Mouse (Mus musculus): ENCODE data around the gene Abcb4.
A peak's percentile ranks its signal among the peaks of the same experiment; 100 is the strongest.
"Not testable (repeated sequence)": the region's sequence is repeated elsewhere in the genome, so short reads cannot be mapped to it uniquely, and the experiment has no call there.

Abcb4 gene

GRCm38 (mm10) chr5:8911567-8912198, 18.2 kb downstream of the Abcb4 start:
- no peak for DNase-seq

GRCm38 (mm10) chr5:8916400-8916799, 22.9 kb downstream of the Abcb4 start:
- no peak for DNase-seq

- DNase-seq = no peak
These were observed 23.6 kb downstream of the Abcb4 start for GRCm38 (mm10) chr5:8917069-8917468.

GRCm38 (mm10) chr5:8928440-8928839, 34.9 kb downstream of the Abcb4 start:
- no peak for DNase-seq

GRCm38 (mm10) chr5:8937965-8938364, 44.4 kb downstream of the Abcb4 start:
- DNase-seq = no peak

- not testable (repeated sequence) for DNase-seq
These were observed 47.7 kb downstream of the Abcb4 start for GRCm38 (mm10) chr5:8941266-8941665.

- no peak for DNase-seq
These were observed 50.3 kb downstream of the Abcb4 start for GRCm38 (mm10) chr5:8943836-8944235.

GRCm38 (mm10) chr5:8947423-8948110, 54.0 kb downstream of the Abcb4 start:
- no peak for DNase-seq

- no peak for DNase-seq
These were observed 60.1 kb downstream of the Abcb4 start for GRCm38 (mm10) chr5:8953660-8954059.

GRCm38 (mm10) chr5:8955544-8955943, 62.0 kb downstream of the Abcb4 start:
- no peak for DNase-seq

- DNase-seq = no peak
These were observed 67.0 kb downstream of the Abcb4 start for GRCm38 (mm10) chr5:8960534-8960933.

GRCm38 (mm10) chr5:8964487-8964886, 71.0 kb downstream of the Abcb4 start:
- DNase-seq = no peak

GRCm38 (mm10) chr5:8970694-8971093, 77.2 kb downstream of the Abcb4 start:
- no peak for DNase-seq

- DNase-seq = no peak
These were observed 78.8 kb downstream of the Abcb4 start for GRCm38 (mm10) chr5:8972355-8972754.

GRCm38 (mm10) chr5:8974721-8975120, 81.2 kb downstream of the Abcb4 start:
- DNase-seq = no peak

- no peak for DNase-seq
These were observed 92.0 kb downstream of the Abcb4 start for GRCm38 (mm10) chr5:8985470-8985869.

- DNase-seq = no peak
These were observed 94.4 kb downstream of the Abcb4 start for GRCm38 (mm10) chr5:8987925-8988324.

- DNase-seq = no peak
These were observed 97.0 kb downstream of the Abcb4 start for GRCm38 (mm10) chr5:8990526-8990925.

- no peak for DNase-seq
These were observed 98.1 kb downstream of the Abcb4 start for GRCm38 (mm10) chr5:8991626-8992025.

- peak; percentile 28 for DNase-seq
These were observed 102.6 kb downstream of the Abcb4 start for GRCm38 (mm10) chr5:8995966-8996685.

GRCm38 (mm10) chr5:8996686-8997512, 103.4 kb downstream of the Abcb4 start, which contains the start of gene Crot:
Crot (minus strand) TSS chr5:8997324.
- DNase-seq = peak; percentile 91

- no peak for DNase-seq
These were observed 104.0 kb downstream of the Abcb4 start for GRCm38 (mm10) chr5:8997513-8997895.

- no peak for DNase-seq
These were observed 105.6 kb downstream of the Abcb4 start for GRCm38 (mm10) chr5:8999108-8999507.
